Comparison of ENCODE assay signal across 24 mouse cellular contexts in the genomic region with DNA sequence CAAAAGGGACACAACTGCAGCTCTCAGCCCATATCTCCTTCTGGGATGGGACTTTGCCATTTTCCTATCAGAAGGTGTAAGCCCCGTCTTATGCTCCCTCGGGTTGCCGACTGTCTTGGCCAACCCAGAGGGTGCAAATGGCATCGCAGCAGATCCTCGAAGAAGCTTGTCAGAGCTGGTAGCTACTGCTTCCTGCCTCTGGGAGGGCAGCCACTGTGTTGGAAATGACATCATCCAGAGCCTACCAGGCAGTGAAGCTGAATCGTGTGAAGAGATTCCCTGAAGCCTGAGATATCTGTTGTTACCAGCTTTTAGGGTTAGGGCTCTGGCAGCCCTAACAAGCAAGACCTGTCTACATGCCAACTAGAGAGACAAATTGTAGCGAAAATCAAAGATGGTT.
DNase-seq lines count a peak whose midpoint lies in the region; ATAC-seq lines count a peak whose summit lies in the region.
"Had no signal": no experiment of that assay in that cellular context is flagged by ENCODE, and none has a peak within 500 bp of the region (broad histone marks: within the 10 kb centered on the region; RNA-seq: fewer than 3 reads in every experiment).

No protein-coding gene starts in this region.

- no peaks in the 10 kb centered on the region for H3K27me3 ChIP-seq in hindbrain, embryonic 15.5 days
- H3K27me3 ChIP-seq in hindbrain, embryonic 11.5 days (ENCODE audit: control insufficient read depth, insufficient read depth, low read length) = no peaks in the 10 kb centered on the region
- no peaks in the 10 kb centered on the region for H3K27me3 ChIP-seq in neural tube, embryonic 14.5 days (ENCODE audit: control insufficient read depth, insufficient read depth, low read length)
- H3K27me3 ChIP-seq: forebrain, embryonic 12.5 days; heart, embryonic 13.5 days; hindbrain, embryonic 12.5 days; intestine, embryonic 15.5 days had no signal

- H3K36me3 ChIP-seq in hindbrain, embryonic 15.5 days = no peaks in the 10 kb centered on the region
- H3K36me3 ChIP-seq in hindbrain, embryonic 11.5 days (ENCODE audit: control insufficient read depth, insufficient read depth, low read length) = no peaks in the 10 kb centered on the region
- H3K36me3 ChIP-seq in neural tube, embryonic 14.5 days (ENCODE audit: control insufficient read depth, insufficient read depth, low read length) = no peaks in the 10 kb centered on the region
- H3K36me3 ChIP-seq: forebrain, embryonic 12.5 days; heart, embryonic 10.5 days; heart, embryonic 13.5 days; hindbrain, embryonic 12.5 days; intestine, embryonic 15.5 days had no signal

- intact Hi-C loops in heart, postnatal 10 days (cut with DNase I) = no loop called here

- ATAC-seq in hindbrain, embryonic 15.5 days (ENCODE audit: low FRiP score, low read depth) = peak; percentile 14; the same call in 1 of the 2 replicates
- ATAC-seq in hindbrain, embryonic 11.5 days (ENCODE audit: low FRiP score) = no peak
- ATAC-seq in neural tube, embryonic 14.5 days (ENCODE audit: low read depth) = peak; percentile 16; the same call in 1 of the 2 replicates
- ATAC-seq in hematopoietic stem cell, adult 5-6 weeks (replicated peaks in 1 of 2; ENCODE audit: insufficient read depth in 1 of 2, low FRiP score in 2 of 2, low TSS enrichment in 1 of 2, low read depth in 1 of 2, poor library complexity in 2 of 2, severe bottlenecking in 2 of 2) = peak; percentile 23 to 53; a peak in 2 of 4 replicates
- ATAC-seq: CD4-positive, CD25-positive, alpha-beta regulatory T cell, adult 4 months; forebrain, embryonic 16.5 days; intestine, embryonic 15.5 days had no signal

- no peak overlapping the region for H3K27ac ChIP-seq in hindbrain, embryonic 15.5 days (replicated peaks)
- H3K27ac ChIP-seq in hindbrain, embryonic 11.5 days (ENCODE audit: low read depth, low read length) = no peak overlapping the region
- no peak overlapping the region for H3K27ac ChIP-seq in neural tube, embryonic 14.5 days (ENCODE audit: low read depth, low read length)
- H3K27ac ChIP-seq: forebrain, embryonic 12.5 days; heart, adult 2 months; heart, embryonic 10.5 days; heart, embryonic 13.5 days; hindbrain, embryonic 12.5 days; intestine, embryonic 15.5 days had no signal

- WGBS in hindbrain, embryonic 15.5 days = 76% methylated on average over 7 of the region's 7 CpGs
- WGBS in hindbrain, embryonic 11.5 days = 87% methylated on average over 7 of the region's 7 CpGs
- WGBS in neural tube, embryonic 14.5 days = 85% methylated on average over 7 of the region's 7 CpGs

- H3K9ac ChIP-seq in hindbrain, embryonic 15.5 days = no peak overlapping the region
- no peak overlapping the region for H3K9ac ChIP-seq in hindbrain, embryonic 11.5 days (ENCODE audit: low read depth, low read length)
- no peak overlapping the region for H3K9ac ChIP-seq in neural tube, embryonic 14.5 days (replicated peaks; ENCODE audit: low read depth, low read length)
- H3K9ac ChIP-seq: forebrain, embryonic 12.5 days; heart, embryonic 13.5 days; hindbrain, embryonic 12.5 days; intestine, embryonic 15.5 days had no signal

- no peak overlapping the region for H3K4me3 ChIP-seq in hindbrain, embryonic 15.5 days
- no peak overlapping the region for H3K4me3 ChIP-seq in hindbrain, embryonic 11.5 days (ENCODE audit: low read depth, low read length)
- no peak overlapping the region for H3K4me3 ChIP-seq in neural tube, embryonic 14.5 days (ENCODE audit: low read depth, low read length)
- H3K4me3 ChIP-seq: forebrain, embryonic 12.5 days; heart, adult 2 months; heart, embryonic 10.5 days; heart, embryonic 13.5 days; hindbrain, embryonic 12.5 days; intestine, embryonic 15.5 days had no signal

- no peak for DNase-seq in hindbrain, embryonic 11.5 days (ENCODE audit: low spot score)
- DNase-seq in neural tube, embryonic 10.5 days (ENCODE audit: extremely low spot score, low spot score) = no peak
- no peak for DNase-seq in heart, postnatal 10 days
- DNase-seq: adrenal gland, adult 2 months; adrenal gland, postnatal 14 days; cerebellum, adult 11-12 months; cerebellum, adult 8-10 months; cerebellum, postnatal 10 days; cerebellum, postnatal 36 days; gastrocnemius, postnatal 10 days; gastrocnemius, postnatal 36 days; heart, adult 2 months; kidney, adult 11 months; kidney, adult 8-10 months had no signal

- peaks cover 51% of the 10 kb centered on the region for H3K4me1 ChIP-seq in hindbrain, embryonic 15.5 days (replicated peaks)
- no peaks in the 10 kb centered on the region; the same call in 1 of the 2 replicates for H3K4me1 ChIP-seq in hindbrain, embryonic 11.5 days (replicated peaks; ENCODE audit: control insufficient read depth, insufficient read depth, low read length)
- peaks cover 29% of the 10 kb centered on the region for H3K4me1 ChIP-seq in neural tube, embryonic 14.5 days (ENCODE audit: control insufficient read depth, insufficient read depth, low read length)
- H3K4me1 ChIP-seq: intestine, embryonic 15.5 days had no signal

- no peaks in the 10 kb centered on the region for H3K9me3 ChIP-seq in hindbrain, embryonic 15.5 days
- no peaks in the 10 kb centered on the region for H3K9me3 ChIP-seq in hindbrain, embryonic 11.5 days (ENCODE audit: control insufficient read depth, low read length)
- H3K9me3 ChIP-seq in neural tube, embryonic 14.5 days (ENCODE audit: control insufficient read depth, low read length) = no peaks in the 10 kb centered on the region
- H3K9me3 ChIP-seq: forebrain, embryonic 12.5 days; heart, embryonic 10.5 days; heart, embryonic 13.5 days; hindbrain, embryonic 12.5 days; intestine, embryonic 15.5 days had no signal

- H3K4me2 ChIP-seq in hindbrain, embryonic 15.5 days = no peak overlapping the region
- no peak overlapping the region for H3K4me2 ChIP-seq in hindbrain, embryonic 11.5 days (replicated peaks; ENCODE audit: low read depth, low read length)
- H3K4me2 ChIP-seq in neural tube, embryonic 14.5 days (ENCODE audit: low read depth, low read length) = no peak overlapping the region
- H3K4me2 ChIP-seq: forebrain, embryonic 12.5 days; heart, embryonic 13.5 days; hindbrain, embryonic 12.5 days; intestine, embryonic 15.5 days had no signal
